Mouse (Mus musculus) embryonic fibroblast, embryonic 13.5 days (primary cell): ENCODE results near the gene Chd6.

Source experiments
- CTCF ChIP-seq: IDR thresholded peaks from 2 replicates; pipeline ENCODE4 v1.5.1; 2011; ENCODE audit warnings: mild to moderate bottlenecking, control low read depth, low read length, moderate library complexity, borderline replicate concordance; ENCODE audit not compliant: insufficient read depth
- POLR2A ChIP-seq: IDR thresholded peaks from 2 replicates; pipeline ENCODE4 v1.6.1; 2011; ENCODE audit warnings: low read depth, mild to moderate bottlenecking, control low read depth, low read length, moderate library complexity

DNA sequence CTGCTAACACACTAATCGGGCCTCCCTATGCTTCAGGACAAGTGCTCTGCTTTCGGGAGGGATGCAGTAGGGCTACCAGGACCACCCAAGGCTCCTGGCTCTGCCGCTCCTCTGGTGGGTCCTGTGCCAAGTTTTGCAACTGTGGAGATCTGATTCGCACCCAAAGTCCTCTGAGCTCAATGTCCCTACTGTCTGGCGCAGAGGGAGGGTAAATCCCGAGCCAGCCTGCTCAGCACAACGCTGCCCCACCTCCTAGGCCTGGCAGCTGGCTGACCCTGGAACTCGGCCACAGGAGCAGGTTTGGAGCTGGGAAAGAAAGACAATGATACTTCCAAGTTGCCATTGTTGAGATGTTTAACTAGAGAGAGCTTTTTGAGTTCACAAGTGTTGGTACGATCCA, 183.7 kb downstream of the Chd6 start:
- no peak for TF ChIP-seq CTCF
- TF ChIP-seq POLR2A: no peak
